Mouse (Mus musculus): ENCODE results near the gene Olfr1033.
"Not testable (repeated sequence)": the region's sequence is repeated elsewhere in the genome, so short reads cannot be mapped to it uniquely, and the experiment has no call there.

Olfr1033 gene

GRCm38 (mm10) chr2:86020406-86020805 is at the start of gene Olfr1033:
Gene Olfr1033 (plus strand): TSS chr2:86020633.
- not testable (repeated sequence) for DNase-seq (ENCODE audit: low read depth)

DNA sequence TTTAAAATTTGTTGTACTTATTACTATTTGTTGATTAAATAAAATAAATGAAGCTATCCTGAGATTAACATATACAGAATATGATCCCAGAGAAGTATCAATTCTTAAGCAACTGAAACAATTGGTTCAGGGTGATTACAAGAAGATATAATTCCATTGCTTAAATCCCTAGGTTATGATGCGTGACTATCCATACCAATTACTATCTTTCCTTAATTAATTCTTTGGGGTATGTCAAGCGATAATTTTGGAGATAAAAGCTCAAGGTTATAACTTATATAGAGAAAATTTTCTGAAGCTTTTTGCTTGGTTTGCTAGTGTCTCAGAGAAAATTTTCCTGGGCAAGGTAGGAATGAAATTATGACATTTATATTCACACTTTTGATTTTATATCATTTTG is 46.8 kb upstream of the Olfr1033 start, which contains the start of gene Olfr1029:
TSS of gene Olfr1029 (plus strand) at position 301 of the 400 bp plus-strand sequence.
- no peak for DNase-seq (ENCODE audit: low read depth)

DNA sequence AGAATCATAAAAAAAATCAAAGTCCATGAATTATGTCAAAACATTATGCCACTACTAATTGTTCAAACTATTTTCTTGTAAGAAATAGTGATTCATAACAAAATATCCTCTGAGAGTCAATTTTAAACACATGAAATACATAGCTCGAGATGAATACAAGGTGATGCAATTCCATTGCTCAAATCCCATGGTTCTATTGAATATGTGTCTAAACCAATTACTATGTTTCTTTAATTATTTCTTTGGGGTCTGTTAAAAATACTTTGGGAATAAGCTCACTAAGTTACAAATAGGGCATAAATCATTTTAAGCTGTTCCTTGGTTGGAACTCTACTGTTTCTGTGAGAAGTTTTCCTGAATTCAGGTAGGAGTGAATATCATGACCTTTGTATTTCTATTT is 41.5 kb upstream of the Olfr1033 start, which contains the start of gene Olfr1030:
TSS of gene Olfr1030 (plus strand) at position 301 of the 400 bp plus-strand sequence.
- no peak for DNase-seq (ENCODE audit: low read depth)

GRCm38 (mm10) chr2:85990004-85990403 is 30.4 kb upstream of the Olfr1033 start, which contains the start of gene Olfr1031:
Gene Olfr1031 (plus strand): TSS chr2:85990304.
- no peak for DNase-seq (ENCODE audit: low read depth)

GRCm38 (mm10) chr2:86005240-86005639 is 15.2 kb upstream of the Olfr1033 start, which contains the start of gene Olfr1032:
Gene Olfr1032 (plus strand): TSS chr2:86005540.
- no peak for DNase-seq (ENCODE audit: low read depth)

GRCm38 (mm10) chr2:86021518-86021917 is 1.1 kb downstream of the Olfr1033 start:
- not testable (repeated sequence) for DNase-seq (ENCODE audit: low read depth)

- no peak for DNase-seq (ENCODE audit: low read depth)
Measured at GRCm38 (mm10) chr2:86045561-86045960, 25.1 kb downstream of the Olfr1033 start, which contains the start of gene Olfr1034. Gene Olfr1034 (plus strand): TSS chr2:86045861.

GRCm38 (mm10) chr2:86050777-86051176 is 30.3 kb downstream of the Olfr1033 start:
- not testable (repeated sequence) for DNase-seq (ENCODE audit: low read depth)

GRCm38 (mm10) chr2:86063766-86064165 is 43.3 kb downstream of the Olfr1033 start:
- not testable (repeated sequence) for DNase-seq (ENCODE audit: low read depth)

- no peak for DNase-seq (ENCODE audit: low read depth)
Measured at GRCm38 (mm10) chr2:86070189-86070588, 49.8 kb downstream of the Olfr1033 start.

- DNase-seq (ENCODE audit: low read depth) = not testable (repeated sequence)
Measured at GRCm38 (mm10) chr2:86073692-86074091, 53.3 kb downstream of the Olfr1033 start, which contains the start of gene Olfr1036. Gene Olfr1036 (plus strand): TSS chr2:86073992.

DNA sequence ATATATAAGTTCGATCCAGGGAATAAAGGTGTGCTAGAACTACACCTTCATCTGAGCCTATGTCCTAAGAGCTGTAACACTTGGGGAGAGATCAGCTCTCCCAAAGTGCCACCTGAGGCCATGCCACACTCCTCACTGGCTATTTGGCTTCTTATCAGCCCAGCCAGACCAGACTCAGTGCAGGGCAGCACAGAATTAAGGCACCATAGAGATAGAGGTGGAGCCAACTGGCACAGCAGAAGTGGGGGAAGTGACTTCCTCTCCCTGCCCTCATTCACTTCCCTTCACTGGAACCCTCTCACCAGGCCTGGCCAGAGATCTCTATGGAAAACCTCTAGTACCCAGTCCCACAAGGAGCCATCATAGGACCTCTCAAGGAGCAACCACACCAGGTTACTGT is 60.0 kb downstream of the Olfr1033 start:
- not testable (repeated sequence) for DNase-seq (ENCODE audit: low read depth)

- DNase-seq (ENCODE audit: low read depth) = no peak
Measured at GRCm38 (mm10) chr2:86087285-86087684, 66.9 kb downstream of the Olfr1033 start, which contains the start of gene Olfr1037. Gene Olfr1037 (minus strand): TSS chr2:86087385.
